Mouse (Mus musculus) kidney, postnatal 4 days (tissue): Measurements from ENCODE around the gene Gga1.

Experiments
- DNase-seq, 2 experiments: peaks; one replicate each; pipeline ENCODE4 v3.0.0; 2021; ENCODE audit warnings: mixed read lengths in 2 of 2

The Gga1 gene

GRCm38 (mm10) chr15:78876991-78877809, at the start of gene Gga1:
Gene Gga1, plus strand, starts transcription at chr15:78877190.
- peak; percentile 95 to 97 for DNase-seq

GRCm38 (mm10) chr15:78828315-78828714, 48.7 kb upstream of the Gga1 start:
- DNase-seq = peak in 1 of 2 experiments; percentile 44

DNA sequence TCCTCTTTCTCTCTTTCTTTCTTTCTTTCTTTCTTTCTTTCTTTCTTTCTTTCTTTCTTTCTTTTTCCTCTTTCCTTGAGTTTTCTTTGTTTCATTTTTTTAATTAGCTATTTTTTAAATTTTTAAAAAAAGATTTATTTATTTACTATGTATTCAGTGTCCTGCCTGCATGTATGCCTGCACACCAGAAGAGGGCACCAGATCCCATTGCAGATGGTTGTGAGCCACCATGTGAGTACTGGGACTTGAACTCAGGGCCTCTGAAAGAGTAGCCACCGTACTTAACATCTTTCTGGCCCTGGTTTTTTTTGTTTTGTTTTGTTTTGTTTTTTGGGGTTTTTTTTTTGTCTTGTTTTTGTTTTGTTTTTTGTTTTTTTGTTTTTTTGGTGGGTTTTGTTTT, 47.4 kb upstream of the Gga1 start:
- no peak for DNase-seq

DNA sequence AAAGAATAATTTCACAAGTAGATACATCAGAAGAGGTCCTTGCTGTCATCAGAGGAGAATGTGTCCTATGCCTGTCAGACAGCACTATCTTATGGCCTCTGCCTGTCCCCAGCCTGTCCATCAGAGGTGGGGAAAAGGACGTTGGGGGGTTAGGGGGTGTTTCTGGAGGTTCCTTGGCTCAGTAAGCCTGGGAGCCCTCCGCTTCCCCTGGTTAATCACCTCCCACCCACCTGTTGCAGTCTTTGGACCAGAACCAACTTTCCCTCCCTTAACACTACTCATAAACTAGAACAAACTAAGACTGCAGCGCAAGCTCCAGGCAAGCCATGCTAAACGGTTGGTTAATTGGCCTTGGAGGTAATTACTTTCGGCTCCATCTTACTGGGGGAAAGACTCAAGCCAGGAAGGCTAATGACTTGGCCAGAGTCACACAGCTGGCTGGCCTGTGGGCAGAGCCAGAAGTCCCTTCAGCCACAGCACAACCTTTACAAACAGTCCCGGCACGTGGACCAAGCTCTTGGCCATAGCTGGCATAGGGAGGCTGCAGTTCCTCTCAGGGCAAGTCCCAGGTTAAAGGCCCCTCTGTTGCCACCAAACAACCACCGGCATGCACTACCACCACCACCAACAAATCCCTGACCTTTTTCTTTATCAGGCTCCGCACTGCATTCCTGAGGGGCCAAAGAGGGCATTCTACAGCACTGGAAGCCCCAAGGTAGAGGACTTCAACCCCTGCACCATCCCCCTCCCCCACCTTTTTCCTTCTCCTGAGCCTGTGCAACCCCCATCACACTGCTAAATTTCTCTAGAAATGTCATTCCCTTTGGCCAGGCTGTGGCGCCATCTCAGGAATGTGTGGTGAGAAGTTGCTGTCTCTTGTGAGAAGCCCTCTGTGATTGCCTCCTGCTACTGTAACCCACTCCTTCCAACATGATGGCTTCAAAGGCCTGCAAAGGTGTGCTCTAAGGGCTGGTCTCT, 46.0 kb upstream of the Gga1 start:
- peak in 1 of 2 experiments; percentile 53 for DNase-seq

GRCm38 (mm10) chr15:78831720-78832657, 45.0 kb upstream of the Gga1 start:
- peak; percentile 77 to 88 for DNase-seq

DNA sequence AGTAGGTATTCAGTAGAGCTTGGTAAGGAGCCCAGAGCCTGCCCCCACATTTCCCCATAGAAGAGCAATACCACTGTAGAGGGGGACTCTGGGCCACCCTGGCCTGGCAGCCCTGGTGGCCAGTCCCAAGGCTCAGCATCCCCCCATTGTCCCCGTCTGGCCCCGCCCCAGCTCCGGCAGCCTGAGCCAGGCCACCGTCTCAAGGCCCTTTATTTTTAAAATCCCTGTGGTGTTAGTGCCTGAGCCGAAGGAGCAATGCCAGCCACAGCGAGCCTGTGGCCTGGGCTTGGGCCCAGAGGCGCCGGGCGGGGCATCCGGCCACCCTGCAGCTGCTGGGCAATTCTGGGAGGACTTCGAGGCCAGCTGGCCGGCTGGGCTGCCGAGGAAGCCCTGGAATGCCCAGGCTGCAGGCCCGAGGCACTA, 44.3 kb upstream of the Gga1 start:
- DNase-seq = peak; percentile 82 to 90

DNA sequence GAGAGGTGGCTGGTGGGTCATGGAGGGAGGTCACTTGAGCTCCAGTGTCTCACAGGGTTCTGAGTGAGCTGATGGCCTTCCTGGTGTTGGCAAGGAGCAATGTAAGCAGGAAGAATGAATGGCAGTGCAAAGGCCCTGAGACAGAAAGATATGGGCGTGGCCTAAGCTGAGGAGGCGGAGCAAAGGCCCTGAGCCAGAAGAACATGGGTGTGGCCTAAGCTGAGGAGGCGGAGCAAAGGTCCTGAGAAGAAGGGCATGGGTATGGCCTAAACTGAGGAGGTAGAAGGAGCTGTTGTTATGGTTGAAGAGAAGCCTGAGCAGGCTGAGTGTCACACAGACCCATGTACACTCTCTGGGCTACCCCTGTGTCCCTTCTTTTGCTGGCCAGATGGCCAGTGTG, 43.4 kb upstream of the Gga1 start:
- peak in 1 of 2 experiments; percentile 55 for DNase-seq

DNA sequence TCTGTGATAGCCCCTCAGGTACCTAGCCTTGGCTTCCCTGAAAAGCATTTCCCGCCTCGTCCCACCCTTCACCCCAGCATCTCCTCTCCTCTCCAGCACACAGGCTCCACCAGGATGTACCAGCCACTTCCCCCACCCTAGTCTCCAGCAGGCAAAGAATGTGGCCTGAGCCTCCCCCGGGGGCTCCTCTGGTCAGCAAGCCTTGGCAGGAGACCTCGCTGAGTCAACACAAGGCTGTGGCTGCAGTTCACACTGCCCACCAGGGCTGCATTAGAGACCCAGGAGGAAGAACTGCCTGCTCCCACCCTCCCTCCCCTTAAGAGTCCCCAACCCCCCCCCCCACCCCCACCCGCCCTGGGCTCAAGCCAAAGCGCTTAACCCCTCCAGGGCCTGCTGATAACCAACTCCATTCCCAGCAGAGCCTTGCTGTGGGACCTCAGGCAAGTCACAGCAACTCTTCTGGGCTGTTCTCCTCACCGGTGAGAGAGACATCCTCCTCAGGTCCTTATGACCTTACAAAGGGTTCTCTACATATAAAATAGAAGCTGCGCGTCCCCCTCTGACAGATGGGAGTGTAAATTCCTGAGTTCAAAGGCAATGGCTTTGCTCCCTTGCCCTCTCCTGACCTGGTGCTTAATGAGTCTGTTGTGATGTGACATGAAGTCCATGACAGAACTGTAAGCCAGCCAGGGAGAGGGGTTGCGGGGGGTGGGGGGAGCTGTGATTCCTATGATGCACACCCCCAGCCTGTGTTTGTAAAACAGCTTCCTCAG, 42.6 kb upstream of the Gga1 start:
- DNase-seq = peak; percentile 69 to 82

GRCm38 (mm10) chr15:78835200-78836085, 41.5 kb upstream of the Gga1 start:
- peak; percentile 65 to 79 for DNase-seq

- DNase-seq = peak; percentile 75 to 84
These were observed 40.8 kb upstream of the Gga1 start for GRCm38 (mm10) chr15:78836086-78836621.

DNA sequence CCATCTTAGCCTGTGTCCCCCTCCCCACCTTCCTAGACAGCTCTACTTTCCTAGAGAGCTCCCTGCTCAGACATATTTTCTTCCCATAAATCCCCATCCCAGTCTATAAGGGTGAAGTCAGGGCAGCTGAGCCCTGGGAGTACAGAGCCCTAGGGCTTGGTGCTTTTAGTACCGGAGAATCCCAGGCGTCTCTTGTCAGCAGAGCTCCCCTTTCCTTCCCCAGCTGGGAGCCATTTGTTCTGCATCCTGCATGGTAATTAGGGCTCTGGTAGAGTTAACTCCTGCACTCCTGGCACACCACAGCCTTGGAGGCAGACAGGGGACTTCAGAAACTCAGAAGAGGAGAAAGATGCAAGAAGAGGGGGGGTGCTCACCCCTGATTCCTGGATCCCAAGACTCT, 37.2 kb upstream of the Gga1 start:
- peak; percentile 56 to 68 for DNase-seq

DNA sequence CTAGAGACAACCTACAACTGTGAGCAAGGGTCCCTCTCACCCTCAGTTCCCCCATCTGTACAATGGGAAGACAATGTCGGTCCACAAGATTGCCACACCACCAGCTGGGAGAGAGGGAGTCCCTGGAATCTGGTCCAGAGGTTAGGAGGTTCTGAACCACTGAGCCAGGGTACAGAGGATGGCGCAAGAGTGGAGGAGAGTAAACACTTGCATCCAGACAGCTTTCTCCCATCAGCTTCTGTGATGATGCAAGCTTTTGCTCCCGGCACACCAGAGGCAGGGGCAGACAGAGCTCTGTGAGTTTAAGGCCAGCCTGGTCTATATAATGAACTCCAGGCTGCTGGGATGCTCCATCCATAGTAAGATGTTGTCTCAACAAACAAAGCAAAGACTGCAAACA, 36.7 kb upstream of the Gga1 start:
- peak in 1 of 2 experiments; percentile 47 for DNase-seq

- peak in 1 of 2 experiments; percentile 15 for DNase-seq
These were observed 36.2 kb upstream of the Gga1 start for GRCm38 (mm10) chr15:78840751-78841150.

DNA sequence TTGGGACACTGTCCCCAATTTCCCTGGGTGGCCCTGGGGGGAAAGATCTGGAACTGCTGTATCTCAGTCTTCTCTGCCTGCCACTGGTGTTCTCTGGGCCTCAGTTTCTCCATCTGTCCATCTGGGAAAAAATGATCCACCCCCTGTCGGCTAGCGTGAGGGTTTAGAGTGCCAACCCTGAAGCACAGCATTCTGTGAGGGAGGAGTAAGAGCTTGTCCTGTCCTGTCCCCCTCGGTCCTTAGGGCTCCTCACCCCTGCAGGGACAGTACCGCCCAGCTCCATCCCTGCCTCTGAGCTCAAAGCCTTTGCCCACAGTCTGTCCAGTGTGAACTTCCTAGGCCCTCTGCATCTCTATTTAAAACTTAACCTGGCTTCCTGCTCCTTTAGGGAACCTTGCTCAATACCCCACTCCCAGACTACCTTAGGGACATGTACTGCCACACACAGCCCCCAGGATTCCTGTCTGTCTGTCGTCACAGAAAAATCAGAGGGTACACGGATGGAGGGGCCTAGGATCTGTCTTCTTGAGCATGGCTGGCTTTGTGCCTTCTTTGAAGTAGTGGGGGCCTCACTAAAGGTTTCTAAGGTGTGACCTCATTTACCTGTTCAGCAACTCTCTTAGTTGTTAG, 35.7 kb upstream of the Gga1 start:
- no peak for DNase-seq

DNA sequence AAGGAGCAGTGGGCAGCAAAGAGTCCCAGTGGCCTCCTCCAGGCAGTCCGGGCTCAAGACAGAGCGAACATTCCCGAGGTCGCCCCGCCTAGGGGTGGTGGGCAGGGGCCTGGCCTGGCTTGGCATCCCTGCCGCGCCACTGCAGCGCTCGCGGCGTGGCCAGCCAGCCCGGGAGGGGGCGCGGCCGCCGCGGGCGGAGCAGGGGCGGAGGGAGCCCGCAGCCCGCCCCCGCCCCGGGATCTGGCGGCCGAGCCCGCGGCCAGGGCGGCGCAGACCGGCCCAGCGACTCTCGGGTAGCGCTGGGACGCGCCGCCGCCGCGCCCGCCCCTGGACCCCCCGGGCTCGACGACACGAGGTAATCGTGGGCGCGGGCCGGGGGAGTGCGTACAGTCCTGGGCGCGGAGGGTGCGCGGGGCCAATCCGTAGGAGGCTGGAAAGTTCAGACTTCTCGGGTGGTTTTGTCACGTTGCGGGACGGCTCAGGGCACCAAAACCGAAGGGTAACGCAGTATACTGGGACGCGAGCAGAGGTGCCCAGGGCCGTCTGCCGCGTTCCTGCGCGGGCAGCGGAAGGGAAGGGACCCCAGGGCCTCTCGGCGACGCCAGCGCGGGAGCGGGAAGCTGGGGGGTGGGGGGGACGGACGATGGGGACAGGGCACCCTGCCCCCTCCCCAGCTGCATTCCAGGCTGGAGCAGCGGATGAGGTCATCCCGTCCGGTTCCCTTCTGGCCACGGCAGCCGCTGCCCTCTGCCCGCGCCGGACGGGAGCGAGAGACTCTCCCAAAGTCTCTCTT, 34.4 kb upstream of the Gga1 start, which contains the start of gene Cdc42ep1:
Cdc42ep1 (plus strand) TSS at position 254 of the 793 bp plus-strand sequence.
- peak; percentile 75 to 85 for DNase-seq

- DNase-seq = peak; percentile 57 to 63
These were observed 33.2 kb upstream of the Gga1 start for GRCm38 (mm10) chr15:78843581-78844469.

DNA sequence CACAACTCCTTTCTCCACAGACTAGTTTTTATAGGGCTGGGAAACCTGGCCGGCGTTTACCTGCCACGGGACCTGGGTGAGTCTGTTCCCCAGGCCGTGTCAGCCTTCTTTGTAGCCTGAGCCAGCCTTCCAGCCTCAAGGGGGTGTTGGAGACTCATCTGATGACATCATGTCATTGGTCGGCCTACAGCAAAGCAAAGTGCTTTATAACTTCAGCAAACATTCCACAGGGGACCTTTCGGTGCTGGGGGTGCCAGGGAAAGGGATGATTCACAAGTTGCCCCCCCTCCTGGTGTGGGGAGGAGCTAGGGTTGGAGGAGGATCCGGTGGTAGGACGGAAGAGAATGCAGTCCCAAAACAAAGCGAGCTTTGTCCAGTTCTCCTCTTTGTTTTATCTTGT, 32.2 kb upstream of the Gga1 start:
- DNase-seq = peak; percentile 70 to 81
